Mouse (Mus musculus) ES-Bruce4 (cell line): Measurements from ENCODE around the gene Lat.

Source experiments
- CTCF ChIP-seq: IDR thresholded peaks from one replicate; pipeline ENCODE4 v1.8.1; 2011; ENCODE audit warnings: low read depth, low read length
- EP300 ChIP-seq: IDR thresholded peaks from 2 replicates; pipeline ENCODE4 v1.6.1; 2011; ENCODE audit warnings: low read depth, low read length; ENCODE audit not compliant: insufficient read depth
- POLR2A ChIP-seq: IDR thresholded peaks from one replicate; pipeline ENCODE4 v1.8.1; 2011; ENCODE audit warnings: low read length; ENCODE audit not compliant: insufficient read depth

DNA sequence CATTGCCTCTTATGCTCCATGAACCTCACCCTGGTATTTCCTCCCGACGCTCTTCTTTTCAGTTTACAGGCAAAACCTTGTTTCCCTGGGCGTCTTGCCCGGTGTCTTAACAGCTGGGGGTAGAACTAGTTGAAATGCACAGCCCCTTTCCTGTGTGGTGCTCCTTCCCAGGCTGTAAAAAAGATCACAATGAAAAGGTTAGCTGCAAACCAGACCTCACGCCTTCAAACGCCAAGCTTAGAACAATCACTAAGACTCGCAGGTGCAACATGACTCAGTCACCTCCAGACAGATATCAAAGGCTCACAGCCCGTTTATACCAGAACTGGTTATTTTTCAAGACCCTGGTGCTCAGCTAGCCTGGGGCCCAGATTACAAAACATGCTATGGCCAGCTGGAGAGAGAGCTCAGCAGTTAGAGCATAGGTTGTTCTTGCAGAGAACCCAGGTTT is 29.8 kb downstream of the Lat start:
- TF ChIP-seq EP300, result no peak
- TF ChIP-seq CTCF, result no peak
- no peak for TF ChIP-seq POLR2A
